Mouse (Mus musculus) neural tube, embryonic 15.5 days (tissue): Measurements from ENCODE around the gene Chrdl2. TPM values are rescaled to one million over a fixed set of nuclear protein-coding genes. Genes with fewer than 3 reads are reported as not detected.

Experiments
- ATAC-seq: fragments of 200-750 bp; cut with Nextera tagmentation; 2 replicates; pipeline ENCODE4 v1.8.0; 2017; ENCODE audit warnings: mild to moderate bottlenecking, moderate TSS enrichment, moderate library complexity; ENCODE audit not compliant: low FRiP score
- H3K27ac ChIP-seq: fragments of 300-500 bp; sonication (generic); replicated peaks from 2 replicates; pipeline ENCODE4 v1.5.1; 2015; ENCODE audit warnings: mild to moderate bottlenecking, inconsistent platforms
- H3K27me3 ChIP-seq: fragments of 300-500 bp; sonication (generic); replicated peaks from 2 replicates; pipeline ENCODE4 v1.6.1; 2015; ENCODE audit warnings: inconsistent platforms
- H3K36me3 ChIP-seq: fragments of 300-500 bp; sonication (generic); 2 replicates; pipeline ENCODE4 v1.6.1; 2015; ENCODE audit warnings: inconsistent platforms
- H3K4me1 ChIP-seq: fragments of 300-500 bp; sonication (generic); 2 replicates; pipeline ENCODE4 v1.6.1; 2015; ENCODE audit warnings: inconsistent platforms
- H3K4me2 ChIP-seq: fragments of 300-500 bp; sonication (generic); 2 replicates; pipeline ENCODE4 v1.6.1; 2015; ENCODE audit warnings: inconsistent platforms, mild to moderate bottlenecking, moderate library complexity
- H3K4me3 ChIP-seq: fragments of 300-500 bp; sonication (generic); replicated peaks from 2 replicates; pipeline ENCODE4 v1.5.1; 2015; ENCODE audit warnings: mild to moderate bottlenecking, inconsistent platforms
- H3K9ac ChIP-seq: fragments of 300-500 bp; sonication (generic); replicated peaks from 2 replicates; pipeline ENCODE4 v1.6.1; 2015; ENCODE audit warnings: mild to moderate bottlenecking, inconsistent platforms
- H3K9me3 ChIP-seq: fragments of 300-500 bp; sonication (generic); replicated peaks from 2 replicates; pipeline ENCODE4 v1.6.1; 2016; ENCODE audit warnings: inconsistent platforms
- WGBS: fragments of 180-500 bp; shearing (Covaris S2); methylation state at CpG from one replicate; pipeline ENCODE4 v1.1.7; 2015; ENCODE audit warnings: mixed read lengths; 5-methylcytosine and 5-hydroxymethylcytosine counted together
- polyA plus RNA-seq: library from polyadenylated mRNA; unstranded; fragments of >200 nt; fragmentation: Nextera tagmentation; extraction: Ambion mirVana; gene quantifications from 2 replicates; pipeline ENCODE4 v1.2.1, GENCODE M21; 2015

Chrdl2 gene
- polyA plus RNA-seq, 1 experiment from 2014 or later: 0.28 TPM

- Histone ChIP-seq H3K4me3 (no peak overlapping the region), H3K36me3 (no peaks in the 10 kb centered on the region), H3K27me3 (0 out of 2 replicates have a peak, but pooled peaks cover 5% of the 10 kb centered on the region), H3K4me1 (no peaks in the 10 kb centered on the region), H3K9me3 (no peaks in the 10 kb centered on the region), H3K9ac (no peak overlapping the region), H3K4me2 (no peak overlapping the region), H3K27ac (no peak overlapping the region)
- no peak for ATAC-seq
- WGBS: 61% methylated on average over 15 of the region's 15 CpGs
Measured at GRCm38 (mm10) chr7:99989844-99990760, 15.9 kb upstream of the Chrdl2 start.

GRCm38 (mm10) chr7:99990990-99991707 is 14.8 kb upstream of the Chrdl2 start:
- Histone ChIP-seq H3K4me2 (no peak overlapping the region), H3K27ac (no peak overlapping the region), H3K27me3 (0 out of 2 replicates have a peak, but pooled peaks cover 5% of the 10 kb centered on the region), H3K9me3 (no peaks in the 10 kb centered on the region), H3K36me3 (no peaks in the 10 kb centered on the region), H3K9ac (no peak overlapping the region), H3K4me1 (no peaks in the 10 kb centered on the region), H3K4me3 (no peak overlapping the region)
- WGBS: 81% methylated on average over 8 of the region's 8 CpGs
- ATAC-seq: no peak

- WGBS: 87% methylated on average over 7 of the region's 7 CpGs
- no peak for ATAC-seq
- Histone ChIP-seq H3K4me3 (no peak overlapping the region), H3K27me3 (no peaks in the 10 kb centered on the region), H3K4me1 (no peaks in the 10 kb centered on the region), H3K9ac (no peak overlapping the region), H3K4me2 (no peak overlapping the region), H3K9me3 (no peaks in the 10 kb centered on the region), H3K36me3 (no peaks in the 10 kb centered on the region), H3K27ac (no peak overlapping the region)
Measured at GRCm38 (mm10) chr7:99993159-99993558, 12.8 kb upstream of the Chrdl2 start.

- H3K36me3 ChIP-seq: no peaks in the 10 kb centered on the region
- H3K4me2 ChIP-seq: no peak overlapping the region
- no peak overlapping the region for H3K27ac ChIP-seq
- no peaks in the 10 kb centered on the region for H3K4me1 ChIP-seq
- H3K9me3 ChIP-seq: no peaks in the 10 kb centered on the region
- H3K27me3 ChIP-seq: no peaks in the 10 kb centered on the region
- no peak overlapping the region for H3K4me3 ChIP-seq
- no peak for ATAC-seq
- H3K9ac ChIP-seq: no peak overlapping the region
- 71% methylated on average over 7 of the region's 7 CpGs for WGBS
Measured at GRCm38 (mm10) chr7:99995186-99995585, 10.8 kb upstream of the Chrdl2 start.

- ATAC-seq: no peak
- Histone ChIP-seq H3K4me3 (no peak overlapping the region), H3K27ac (no peak overlapping the region), H3K9me3 (no peaks in the 10 kb centered on the region), H3K27me3 (peaks cover 5% of the 10 kb centered on the region; the same call in 1 of the 2 replicates), H3K4me1 (no peaks in the 10 kb centered on the region), H3K4me2 (no peak overlapping the region), H3K36me3 (no peaks in the 10 kb centered on the region), H3K9ac (no peak overlapping the region)
- WGBS: 89% methylated on average over 3 of the region's 3 CpGs
Measured at GRCm38 (mm10) chr7:99998668-99999067, 7.3 kb upstream of the Chrdl2 start.

- Histone ChIP-seq H3K9ac (no peak overlapping the region), H3K27me3 (peaks cover 51% of the 10 kb centered on the region), H3K36me3 (no peaks in the 10 kb centered on the region), H3K4me3 (no peak overlapping the region), H3K9me3 (no peaks in the 10 kb centered on the region), H3K4me2 (no peak overlapping the region), H3K4me1 (peaks cover 16% of the 10 kb centered on the region), H3K27ac (no peak overlapping the region)
- 55% methylated on average over 9 of the region's 9 CpGs for WGBS
- no peak for ATAC-seq
Measured at GRCm38 (mm10) chr7:100003781-100004180, 2.2 kb upstream of the Chrdl2 start.

- Histone ChIP-seq H3K9ac (no peak overlapping the region), H3K4me3 (peak overlapping the region; percentile 53), H3K4me1 (peaks cover 20% of the 10 kb centered on the region), H3K4me2 (peak overlapping the region; percentile 100), H3K9me3 (no peaks in the 10 kb centered on the region), H3K27me3 (peaks cover 64% of the 10 kb centered on the region), H3K27ac (no peak overlapping the region), H3K36me3 (no peaks in the 10 kb centered on the region)
- ATAC-seq: no peak
- 7% methylated on average over 11 of the region's 11 CpGs for WGBS
Measured at GRCm38 (mm10) chr7:100006411-100006810, 439 bp downstream of the Chrdl2 start.

- H3K9me3 ChIP-seq: no peaks in the 10 kb centered on the region
- 86% methylated on average over 4 of the region's 4 CpGs for WGBS
- ATAC-seq: no peak
- H3K4me3 ChIP-seq: no peak overlapping the region
- H3K4me1 ChIP-seq: peaks cover 25% of the 10 kb centered on the region
- H3K4me2 ChIP-seq: no peak overlapping the region
- H3K27me3 ChIP-seq: peaks cover 58% of the 10 kb centered on the region
- H3K36me3 ChIP-seq: no peaks in the 10 kb centered on the region
- H3K27ac ChIP-seq: no peak overlapping the region
- H3K9ac ChIP-seq: no peak overlapping the region
Measured at GRCm38 (mm10) chr7:100008765-100009164, 2.8 kb downstream of the Chrdl2 start.

GRCm38 (mm10) chr7:100009640-100010039 is 3.7 kb downstream of the Chrdl2 start:
- ATAC-seq: no peak
- peaks cover 52% of the 10 kb centered on the region for H3K27me3 ChIP-seq
- no peaks in the 10 kb centered on the region for H3K9me3 ChIP-seq
- H3K4me1 ChIP-seq: peaks cover 28% of the 10 kb centered on the region
- no peaks in the 10 kb centered on the region for H3K36me3 ChIP-seq
- WGBS: 11% methylated on average over 11 of the region's 11 CpGs
- H3K4me3 ChIP-seq: no peak overlapping the region
- H3K27ac ChIP-seq: no peak overlapping the region
- no peak overlapping the region for H3K9ac ChIP-seq
- peak overlapping the region; percentile 22; the same call in 1 of the 2 replicates for H3K4me2 ChIP-seq

- 77% methylated on average over 5 of the region's 5 CpGs for WGBS
- ATAC-seq: no peak
- peaks cover 41% of the 10 kb centered on the region for H3K27me3 ChIP-seq
Measured at GRCm38 (mm10) chr7:100010711-100011110, 4.7 kb downstream of the Chrdl2 start.

GRCm38 (mm10) chr7:100012085-100012484 is 6.1 kb downstream of the Chrdl2 start:
- no peak overlapping the region for H3K4me3 ChIP-seq
- 0 out of 2 replicates have a peak, but pooled peaks have one; percentile 36 for ATAC-seq
- H3K27ac ChIP-seq: 0 out of 2 replicates have a peak overlapping the region, but pooled peaks have one; percentile 23
- WGBS: 34% methylated on average over 8 of the region's 8 CpGs
- no peak overlapping the region for H3K4me2 ChIP-seq
- H3K9me3 ChIP-seq: no peaks in the 10 kb centered on the region
- no peak overlapping the region for H3K9ac ChIP-seq
- H3K36me3 ChIP-seq: no peaks in the 10 kb centered on the region
- peaks cover 29% of the 10 kb centered on the region for H3K27me3 ChIP-seq
- H3K4me1 ChIP-seq: peaks cover 12% of the 10 kb centered on the region

More at GRCm38 (mm10) chr7:100010711-100011110, 4.7 kb downstream of the Chrdl2 start:
- no peak overlapping the region for H3K4me3 ChIP-seq
- H3K27ac ChIP-seq: no peak overlapping the region
- no peaks in the 10 kb centered on the region for H3K9me3 ChIP-seq
- H3K4me1 ChIP-seq: peaks cover 21% of the 10 kb centered on the region
- H3K36me3 ChIP-seq: no peaks in the 10 kb centered on the region
- H3K4me2 ChIP-seq: no peak overlapping the region
- H3K9ac ChIP-seq: no peak overlapping the region
